Mouse (Mus musculus) MEL (cell line): Measurements from ENCODE around the gene Hsh2d. TPM values are rescaled to one million over a fixed set of nuclear protein-coding genes. Genes with fewer than 3 reads are reported as not detected.

Experiments used
- DNase-seq: peaks from one replicate; pipeline ENCODE4 v3.0.0; 2011; ENCODE audit warnings: low read depth, low spot score
- H3K27ac ChIP-seq: 2 replicates; pipeline ENCODE4 v1.5.1; 2012; ENCODE audit warnings: low read depth, mild to moderate bottlenecking, control low read depth, low read length, moderate library complexity; ENCODE audit not compliant: control insufficient read depth
- H3K27me3 ChIP-seq, 2 experiments: fragments of 150-350 bp in 1 of 2; sonication (generic) in 1 of 2; 2 replicates each; pipeline ENCODE4 v1.6.1; 2012; ENCODE audit warnings: low read length in 2 of 2, mild to moderate bottlenecking in 2 of 2, improper control_type of control experiment in 1 of 2, moderate library complexity in 1 of 2; ENCODE audit not compliant: insufficient read depth in 2 of 2, control insufficient read depth in 1 of 2
- H3K36me3 ChIP-seq, 2 experiments: 2 replicates each; pipeline ENCODE4 v1.6.1; 2012 to 2014; ENCODE audit warnings: low read length in 2 of 2, improper control_type of control experiment in 1 of 2, inconsistent platforms in 1 of 2, mild to moderate bottlenecking in 1 of 2; ENCODE audit not compliant: insufficient read depth in 2 of 2, control insufficient read depth in 1 of 2
- H3K4me1 ChIP-seq, 2 experiments: fragments of 150-350 bp in 1 of 2; sonication (generic) in 1 of 2; 2 replicates each; pipeline ENCODE4 v1.6.1; 2012; ENCODE audit warnings: low read length in 2 of 2, improper control_type of control experiment in 1 of 2, mild to moderate bottlenecking in 1 of 2; ENCODE audit not compliant: insufficient read depth in 2 of 2, control insufficient read depth in 1 of 2
- H3K4me3 ChIP-seq, 2 experiments: fragments of 150-350 bp in 1 of 2; sonication (generic) in 1 of 2; 2 replicates each; pipeline ENCODE4 v1.5.1; 2012; ENCODE audit warnings: low read depth in 2 of 2, low read length in 2 of 2, mild to moderate bottlenecking in 2 of 2, moderate library complexity in 2 of 2, control low read depth in 1 of 2, improper control_type of control experiment in 1 of 2; ENCODE audit not compliant: control insufficient read depth in 1 of 2, insufficient read depth in 1 of 2
- H3K79me2 ChIP-seq: 2 replicates; pipeline ENCODE4 v1.6.1; 2012; ENCODE audit warnings: mild to moderate bottlenecking, low read length, moderate library complexity; ENCODE audit not compliant: control insufficient read depth, poor library complexity, insufficient read depth
- H3K9ac ChIP-seq: 2 replicates; pipeline ENCODE4 v1.6.1; 2012; ENCODE audit warnings: low read depth, mild to moderate bottlenecking, control low read depth, low read length, moderate library complexity; ENCODE audit not compliant: control insufficient read depth, poor library complexity, severe bottlenecking
- H3K9me3 ChIP-seq: fragments of 150-350 bp; sonication (generic); replicated peaks from 2 replicates; pipeline ENCODE4 v1.6.1; 2012; ENCODE audit warnings: mild to moderate bottlenecking, low read length, improper control_type of control experiment, moderate library complexity; ENCODE audit not compliant: insufficient read depth
- BHLHE40 ChIP-seq: IDR thresholded peaks from 2 replicates; pipeline ENCODE4 v1.6.1; 2012; ENCODE audit warnings: low read depth, mild to moderate bottlenecking, inconsistent platforms, low read length, improper control_type of control experiment, borderline replicate concordance
- CHD1 ChIP-seq: IDR thresholded peaks from 2 replicates; pipeline ENCODE4 v1.6.1; 2012; ENCODE audit warnings: low read depth, mild to moderate bottlenecking, inconsistent platforms, low read length, improper control_type of control experiment
- CHD2 ChIP-seq: IDR thresholded peaks from 2 replicates; pipeline ENCODE4 v1.6.1; 2011; ENCODE audit warnings: low read length, improper control_type of control experiment
- CTCF ChIP-seq, 3 experiments: IDR thresholded peaks in 2 of 3; conservative IDR thresholded peaks in 1 of 3; 2 replicates each; pipeline ENCODE4 v1.5.1; 2011 to 2012; ENCODE audit warnings: low read length in 3 of 3, low read depth in 2 of 3, mild to moderate bottlenecking in 2 of 3, improper control_type of control experiment in 1 of 3, inconsistent platforms in 1 of 3, mixed read lengths in 1 of 3, moderate library complexity in 1 of 3; ENCODE audit not compliant: control insufficient read depth in 1 of 3, insufficient read depth in 1 of 3, poor library complexity in 1 of 3, severe bottlenecking in 1 of 3
- E2F4 ChIP-seq: IDR thresholded peaks from 2 replicates; pipeline ENCODE4 v1.6.1; 2011; ENCODE audit warnings: low read depth, low read length, improper control_type of control experiment, borderline replicate concordance
- ETS1 ChIP-seq: IDR thresholded peaks from 2 replicates; pipeline ENCODE4 v1.6.1; 2012; ENCODE audit warnings: low read depth, mild to moderate bottlenecking, inconsistent platforms, low read length, improper control_type of control experiment, moderate library complexity
- GABPA ChIP-seq: IDR thresholded peaks from 2 replicates; pipeline ENCODE4 v1.6.1; 2012; ENCODE audit warnings: low read depth, mild to moderate bottlenecking, inconsistent platforms, low read length, improper control_type of control experiment, moderate library complexity
- GATA1 ChIP-seq: IDR thresholded peaks from 2 replicates; pipeline ENCODE4 v1.6.1; 2011; ENCODE audit warnings: low read depth, low read length, improper control_type of control experiment
- HCFC1 ChIP-seq: IDR thresholded peaks from 2 replicates; pipeline ENCODE4 v1.6.1; 2012; ENCODE audit warnings: low read depth, mild to moderate bottlenecking, inconsistent platforms, low read length, improper control_type of control experiment, moderate library complexity
- JUND ChIP-seq: IDR thresholded peaks from 2 replicates; pipeline ENCODE4 v1.6.1; 2011; ENCODE audit warnings: low read depth, mild to moderate bottlenecking, improper control_type of control experiment, low read length
- MEF2A ChIP-seq: IDR thresholded peaks from 2 replicates; pipeline ENCODE4 v1.6.1; 2014; ENCODE audit warnings: low read depth, mild to moderate bottlenecking, inconsistent platforms, low read length, improper control_type of control experiment; ENCODE audit not compliant: poor library complexity, insufficient replicate concordance, severe bottlenecking; ENCODE audit errors: extremely low read depth
- MYC ChIP-seq: IDR thresholded peaks from 2 replicates; pipeline ENCODE4 v1.6.1; 2011; ENCODE audit warnings: low read depth, mild to moderate bottlenecking, low read length, improper control_type of control experiment, moderate library complexity
- POLR2A ChIP-seq, 2 experiments: IDR thresholded peaks; 2 replicates each; pipeline ENCODE4 v1.6.1; 2011 to 2012; ENCODE audit warnings: low read length in 2 of 2, mild to moderate bottlenecking in 2 of 2, control low read depth in 1 of 2, improper control_type of control experiment in 1 of 2, low read depth in 1 of 2, moderate library complexity in 1 of 2; ENCODE audit not compliant: control insufficient read depth in 1 of 2, insufficient read depth in 1 of 2, poor library complexity in 1 of 2
- RAD21 ChIP-seq: IDR thresholded peaks from 2 replicates; pipeline ENCODE4 v1.6.1; 2011; ENCODE audit warnings: mild to moderate bottlenecking, low read depth, low read length, improper control_type of control experiment
- SMC3 ChIP-seq: IDR thresholded peaks from 2 replicates; pipeline ENCODE4 v1.6.1; 2011; ENCODE audit warnings: low read depth, low read length, improper control_type of control experiment
- TAL1 ChIP-seq: IDR thresholded peaks from 2 replicates; pipeline ENCODE4 v1.6.1; 2012; ENCODE audit warnings: mild to moderate bottlenecking, inconsistent platforms, low read length, moderate library complexity, mixed read lengths
- TBP ChIP-seq: IDR thresholded peaks from 2 replicates; pipeline ENCODE4 v1.8.0; 2011; ENCODE audit warnings: low read depth, low read length, improper control_type of control experiment
- TCF12 ChIP-seq: IDR thresholded peaks from 2 replicates; pipeline ENCODE4 v1.6.1; 2014; ENCODE audit warnings: low read depth, mild to moderate bottlenecking, inconsistent platforms, low read length, improper control_type of control experiment, moderate library complexity
- USF1 ChIP-seq: IDR thresholded peaks from 2 replicates; pipeline ENCODE4 v1.6.1; 2014; ENCODE audit warnings: low read depth, mild to moderate bottlenecking, inconsistent platforms, low read length, improper control_type of control experiment, moderate library complexity
- ZC3H11A ChIP-seq: IDR thresholded peaks from 2 replicates; pipeline ENCODE4 v1.6.1; 2012; ENCODE audit warnings: low read depth, mild to moderate bottlenecking, inconsistent platforms, low read length, improper control_type of control experiment
- ZKSCAN1 ChIP-seq: IDR thresholded peaks from 2 replicates; pipeline ENCODE4 v1.6.1; 2012; ENCODE audit warnings: low read depth, mild to moderate bottlenecking, inconsistent platforms, low read length, improper control_type of control experiment, moderate library complexity
- polyA plus RNA-seq, 2 experiments: library from polyadenylated mRNA; stranded (reverse) in 1 of 2; unstranded in 1 of 2; fragments of >175 nt in 1 of 2; fragments of >200 nt in 1 of 2; gene quantifications; 2 replicates each; pipeline versions ENCODE4 v1.2.1 to v1.2.4; 2012; ENCODE audit warnings: low replicate concordance in 2 of 2, low read depth in 1 of 2; ENCODE audit not compliant: insufficient read length in 2 of 2, insufficient read depth in 1 of 2, missing spikeins in 1 of 2
- total RNA-seq: library from RNA; depleted of rRNA; stranded (reverse); fragments of 300-350 nt; gene quantifications from 2 replicates; pipeline ENCODE4 v1.2.3, GENCODE M21; 2012

The Hsh2d gene
- total and polyA plus RNA-seq, 3 experiments = 0.04 to 0.13 TPM; not detected in 1

DNA sequence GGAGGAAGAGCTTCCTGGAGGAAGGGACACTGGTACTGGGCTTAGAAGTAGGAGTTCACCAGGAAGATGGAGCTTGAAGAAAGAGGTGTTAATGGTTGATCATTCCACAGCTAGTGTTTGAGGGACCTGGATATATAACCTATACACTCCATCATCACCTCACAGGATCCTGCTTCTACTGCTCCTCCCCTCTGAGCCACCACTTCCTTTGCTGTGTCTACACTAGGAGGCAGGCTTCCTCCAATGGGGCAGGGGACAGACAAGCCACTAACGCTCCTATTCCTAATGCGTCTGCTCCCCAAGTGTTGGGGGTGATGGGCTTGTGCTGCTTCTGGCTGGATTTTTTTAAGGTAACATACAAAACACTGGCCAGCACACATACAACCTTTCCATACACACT, 21.3 kb downstream of the Hsh2d start:
- H3K9me3 ChIP-seq = no peaks in the 10 kb centered on the region
- no peaks in the 10 kb centered on the region for H3K27me3 ChIP-seq
- peaks cover 0 to 3% of the 10 kb centered on the region in 2 experiments; a peak in 2 of 4 replicates for H3K4me1 ChIP-seq
- no peaks in the 10 kb centered on the region for H3K79me2 ChIP-seq
- no peaks in the 10 kb centered on the region for H3K36me3 ChIP-seq
- TF ChIP-seq BHLHE40 (no peak), HCFC1 (no peak), E2F4 (no peak), MEF2A (no peak), POLR2A (IDR thresholded peaks at IDR 0.05; ENCODE audit: control insufficient read depth in 1 of 2, insufficient read depth in 1 of 2, low read depth in 1 of 2, low read length in 2 of 2, poor library complexity in 1 of 2) (no peak), CTCF (IDR thresholded peaks at IDR 0.05 in 2 of 3, conservative IDR thresholded peaks at IDR 0.05 in 1 of 3; ENCODE audit: control insufficient read depth in 1 of 3, insufficient read depth in 1 of 3, low read depth in 2 of 3, low read length in 3 of 3, poor library complexity in 1 of 3, severe bottlenecking in 1 of 3) (peak in 1 of 3 experiments; percentile 6; a peak in 1 of 6 replicates)
- H3K27ac ChIP-seq = no peak overlapping the region
- no peak overlapping the region for H3K4me3 ChIP-seq
- H3K9ac ChIP-seq = no peak overlapping the region
- DNase-seq = no peak

DNA sequence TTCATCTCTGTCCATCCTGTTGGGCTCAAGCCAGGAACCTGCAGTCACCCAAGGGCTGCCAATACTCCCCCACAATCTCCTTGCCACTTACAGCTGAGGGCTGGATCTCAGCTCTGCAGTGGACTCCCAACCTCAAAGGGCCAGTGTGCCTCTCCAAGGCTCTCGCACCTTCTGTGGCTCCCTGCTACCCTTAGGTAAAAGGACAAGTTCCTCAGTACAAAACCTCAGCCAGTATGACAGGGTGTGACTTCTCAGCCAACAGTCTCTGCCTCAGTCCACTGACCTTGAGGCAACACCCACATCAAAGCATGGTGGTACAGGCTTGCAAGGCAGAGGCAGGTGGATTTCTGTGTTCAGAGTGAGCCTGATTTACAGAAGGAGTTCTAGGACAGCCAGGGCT, 22.4 kb downstream of the Hsh2d start:
- Histone ChIP-seq H3K79me2 (no peaks in the 10 kb centered on the region), H3K36me3 (no peaks in the 10 kb centered on the region), H3K27ac (no peak overlapping the region), H3K9ac (no peak overlapping the region), H3K27me3 (no peaks in the 10 kb centered on the region), H3K9me3 (no peaks in the 10 kb centered on the region), H3K4me3 (no peak overlapping the region), H3K4me1 (peaks cover 0 to 7% of the 10 kb centered on the region in 2 experiments; a peak in 2 of 4 replicates)
- no peak for DNase-seq
- TF ChIP-seq USF1 (no peak), TCF12 (no peak)

DNA sequence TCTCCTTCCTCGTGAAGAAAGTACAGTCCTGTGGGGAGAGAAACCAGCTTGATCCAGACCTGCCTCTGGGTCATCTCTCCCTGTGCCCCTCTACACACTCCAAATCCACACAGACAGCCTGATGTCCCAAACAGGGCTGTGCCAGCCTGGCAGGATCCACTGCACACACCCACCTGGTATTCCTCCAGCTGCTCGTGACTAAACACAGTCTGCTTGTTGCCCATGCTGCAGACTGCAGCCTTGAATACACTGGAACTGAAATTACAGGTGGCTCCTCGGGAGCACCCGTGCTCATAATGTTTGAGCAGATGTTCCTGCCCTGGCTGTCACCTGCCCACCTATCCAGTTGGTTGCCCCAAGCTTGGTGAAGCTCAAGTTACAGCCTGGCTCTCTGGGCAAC, 23.3 kb downstream of the Hsh2d start, which contains the start of gene Cib3:
Gene Cib3, minus strand, starts transcription at position 87 of the 400 bp plus-strand sequence.
- H3K9ac ChIP-seq = no peak within 1 kb of the TSS
- H3K36me3 ChIP-seq = no peaks in the 10 kb centered on the region
- H3K4me3 ChIP-seq = no peak within 1 kb of the TSS
- TF ChIP-seq ZC3H11A = no peak
- TF ChIP-seq MYC = no peak
- TF ChIP-seq TBP = no peak
- no peak for TF ChIP-seq CHD2
- no peak for TF ChIP-seq GABPA
- no peak for TF ChIP-seq JUND
- TF ChIP-seq TCF12 = no peak
- no peak for TF ChIP-seq CHD1
- no peak for TF ChIP-seq TAL1
- no peak for TF ChIP-seq HCFC1
- TF ChIP-seq SMC3 = no peak
- TF ChIP-seq RAD21 = no peak
- no peak for TF ChIP-seq GATA1
- no peak for TF ChIP-seq ZKSCAN1
- TF ChIP-seq ETS1 = no peak
- H3K9me3 ChIP-seq = no peaks in the 10 kb centered on the region
- no peak for DNase-seq
- H3K4me1 ChIP-seq = peaks cover 0 to 7% of the 10 kb centered on the region in 2 experiments; a peak in 2 of 4 replicates
- H3K27me3 ChIP-seq = no peaks in the 10 kb centered on the region
- no peaks in the 10 kb centered on the region for H3K79me2 ChIP-seq
- no peak within 1 kb of the TSS for H3K27ac ChIP-seq
